Mouse (Mus musculus) C2C12 (cell line): ENCODE data around the gene Zbtb22.

Experiments used
- CTCF ChIP-seq: IDR thresholded peaks from one replicate; pipeline ENCODE4 v1.5.1; 2011; ENCODE audit not compliant: control insufficient read depth, insufficient read depth, insufficient read length
- MAX ChIP-seq: IDR thresholded peaks from one replicate; pipeline ENCODE4 v1.6.1; 2011; ENCODE audit warnings: mild to moderate bottlenecking, control low read depth

DNA sequence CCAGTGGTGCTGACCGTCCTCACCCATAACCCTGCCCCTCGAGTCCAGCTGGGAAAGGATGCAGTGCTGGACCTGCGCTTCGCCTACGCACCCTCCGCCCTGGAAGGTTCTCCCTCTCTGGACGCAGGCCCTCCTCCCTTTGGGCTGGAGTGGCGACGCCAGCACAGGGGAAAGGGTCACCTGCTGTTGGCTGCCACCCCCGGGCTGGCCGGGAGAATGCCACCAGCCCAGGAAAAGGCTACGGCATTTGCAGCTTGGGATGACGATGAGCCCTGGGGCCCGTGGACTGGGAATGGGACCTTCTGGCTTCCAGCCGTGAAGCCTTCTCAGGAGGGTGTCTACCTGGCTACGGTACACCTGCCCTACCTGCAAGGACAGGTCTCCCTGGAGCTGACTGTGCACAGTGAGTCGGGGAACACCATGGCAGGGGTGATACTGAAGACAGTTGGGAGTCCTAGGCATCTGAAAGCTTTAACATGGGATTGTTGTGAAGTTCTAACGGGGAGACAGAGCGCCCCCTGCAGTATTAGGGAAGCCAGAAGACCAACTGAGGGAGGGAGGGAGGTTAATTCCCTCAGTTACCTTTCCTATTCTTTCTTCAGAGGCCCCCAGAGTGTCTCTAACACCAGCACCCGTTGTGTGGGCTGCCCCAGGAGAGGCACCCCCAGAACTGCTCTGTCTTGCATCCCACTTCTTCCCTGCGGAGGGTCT is 9.9 kb downstream of the Zbtb22 start:
- TF ChIP-seq CTCF: no peak
- no peak for TF ChIP-seq MAX
